Mouse (Mus musculus) thymus, postnatal 10 days (tissue): ENCODE results near the gene Dbh.

Source experiments
- DNase-seq, 2 experiments: peaks; one replicate each; pipeline ENCODE4 v3.0.0; 2021; ENCODE audit warnings: low spot score in 2 of 2

Dbh gene

GRCm38 (mm10) chr2:27164796-27165590 lies at the start of gene Dbh:
Dbh (plus strand) TSS chr2:27165233.
- DNase-seq = no peak

GRCm38 (mm10) chr2:27118452-27118851 lies 46.6 kb upstream of the Dbh start:
- no peak for DNase-seq

- no peak for DNase-seq
Measured at GRCm38 (mm10) chr2:27119766-27120165, 45.3 kb upstream of the Dbh start.

- DNase-seq = peak; percentile 45
Measured at GRCm38 (mm10) chr2:27120241-27120641, 44.8 kb upstream of the Dbh start.

GRCm38 (mm10) chr2:27121626-27122355 lies 43.2 kb upstream of the Dbh start:
- DNase-seq = peak; percentile 92 to 97

- peak in 1 of 2 experiments; percentile 28 for DNase-seq
Measured at GRCm38 (mm10) chr2:27122578-27122977, 42.5 kb upstream of the Dbh start.

GRCm38 (mm10) chr2:27123121-27123520 lies 41.9 kb upstream of the Dbh start:
- peak; percentile 51 to 67 for DNase-seq

GRCm38 (mm10) chr2:27125979-27126378 lies 39.1 kb upstream of the Dbh start:
- peak; percentile 72 to 86 for DNase-seq

GRCm38 (mm10) chr2:27126496-27126895 lies 38.5 kb upstream of the Dbh start:
- peak; percentile 46 to 61 for DNase-seq

- DNase-seq = no peak
Measured at GRCm38 (mm10) chr2:27128990-27129389, 36.0 kb upstream of the Dbh start.

- DNase-seq = no peak
Measured at GRCm38 (mm10) chr2:27135935-27136334, 29.1 kb upstream of the Dbh start.

GRCm38 (mm10) chr2:27136336-27136735 lies 28.7 kb upstream of the Dbh start:
- DNase-seq = no peak

- peak in 1 of 2 experiments; percentile 24 for DNase-seq
Measured at GRCm38 (mm10) chr2:27136789-27137188, 28.2 kb upstream of the Dbh start.

- DNase-seq = no peak
Measured at GRCm38 (mm10) chr2:27138356-27138755, 26.7 kb upstream of the Dbh start.

- peak; percentile 38 to 71 for DNase-seq
Measured at GRCm38 (mm10) chr2:27141950-27142693, 22.9 kb upstream of the Dbh start, which contains the start of gene Fam163b. Fam163b (minus strand) TSS chr2:27142491.

GRCm38 (mm10) chr2:27144957-27145356 lies 20.1 kb upstream of the Dbh start:
- no peak for DNase-seq

- no peak for DNase-seq
Measured at GRCm38 (mm10) chr2:27146840-27147239, 18.2 kb upstream of the Dbh start.

GRCm38 (mm10) chr2:27149457-27149856 lies 15.6 kb upstream of the Dbh start:
- DNase-seq = no peak

GRCm38 (mm10) chr2:27154466-27155185 lies 10.4 kb upstream of the Dbh start:
- no peak for DNase-seq

GRCm38 (mm10) chr2:27156596-27156995 lies 8.4 kb upstream of the Dbh start:
- DNase-seq = no peak

GRCm38 (mm10) chr2:27161526-27161925 lies 3.5 kb upstream of the Dbh start:
- no peak for DNase-seq

GRCm38 (mm10) chr2:27162656-27163055 lies 2.4 kb upstream of the Dbh start:
- no peak for DNase-seq
